In the genomic region with DNA sequence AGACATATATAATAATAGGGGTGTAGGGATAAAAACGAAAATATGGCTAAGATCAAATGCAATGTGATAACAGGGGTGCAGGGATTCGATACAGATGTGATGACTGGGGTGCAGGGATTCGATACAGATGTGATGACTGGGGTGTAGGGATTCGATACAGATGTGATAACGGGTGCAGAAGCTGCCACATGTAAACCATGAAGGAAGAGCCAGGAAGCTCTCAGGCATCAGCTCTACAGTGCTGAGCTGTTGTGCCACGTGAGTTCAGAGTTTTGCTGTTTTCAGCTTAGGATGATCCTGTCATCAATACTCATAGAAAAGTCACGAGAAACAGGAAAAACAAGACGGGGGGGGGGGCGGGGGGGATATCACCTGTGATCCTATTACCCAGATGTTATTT, we compare ENCODE assay signal across 14 mouse cellular contexts.
"Had no signal": no experiment of that assay in that cellular context is flagged by ENCODE, and none has a peak within 500 bp of the region (broad histone marks: within the 10 kb centered on the region; RNA-seq: fewer than 3 reads in every experiment).

No protein-coding gene starts in this region.

- H3K9me3 ChIP-seq: midbrain, embryonic 10.5 days; midbrain, embryonic 13.5 days; midbrain, embryonic 15.5 days; neural tube, embryonic 15.5 days had no signal

- H3K27me3 ChIP-seq: midbrain, embryonic 13.5 days; midbrain, embryonic 15.5 days; neural tube, embryonic 15.5 days had no signal

- H3K36me3 ChIP-seq: midbrain, embryonic 10.5 days; midbrain, embryonic 13.5 days; midbrain, embryonic 15.5 days; neural tube, embryonic 13.5 days; neural tube, embryonic 15.5 days had no signal

- H3K9ac ChIP-seq: lung, embryonic 14.5 days; midbrain, embryonic 13.5 days; midbrain, embryonic 15.5 days; neural tube, embryonic 13.5 days; neural tube, embryonic 15.5 days had no signal

- DNase-seq: retina, postnatal 1 day; right cerebral cortex, adult 18-20 months; right cerebral cortex, postnatal 25 days; spleen, adult 18-20 months; thymus, adult 18-20 months; thymus, postnatal 14 days; thymus, postnatal 36 days had no signal

- H3K4me3 ChIP-seq: midbrain, embryonic 10.5 days; midbrain, embryonic 13.5 days; midbrain, embryonic 15.5 days; myocyte; neural tube, embryonic 13.5 days; neural tube, embryonic 15.5 days had no signal

- H3K27ac ChIP-seq: midbrain, embryonic 13.5 days; midbrain, embryonic 15.5 days; neural tube, embryonic 13.5 days; neural tube, embryonic 15.5 days had no signal

- ATAC-seq: midbrain, embryonic 13.5 days; midbrain, embryonic 15.5 days had no signal

- H3K4me2 ChIP-seq: lung, embryonic 14.5 days; midbrain, embryonic 13.5 days; midbrain, embryonic 15.5 days; neural tube, embryonic 13.5 days; neural tube, embryonic 15.5 days had no signal
